Mouse (Mus musculus): Measurements from ENCODE around the gene Olfr1338. TPM values are rescaled to one million over a fixed set of nuclear protein-coding genes. Genes with fewer than 3 reads are reported as not detected.

The Olfr1338 gene
- polyA plus RNA-seq, 1 experiment: not detected

DNA sequence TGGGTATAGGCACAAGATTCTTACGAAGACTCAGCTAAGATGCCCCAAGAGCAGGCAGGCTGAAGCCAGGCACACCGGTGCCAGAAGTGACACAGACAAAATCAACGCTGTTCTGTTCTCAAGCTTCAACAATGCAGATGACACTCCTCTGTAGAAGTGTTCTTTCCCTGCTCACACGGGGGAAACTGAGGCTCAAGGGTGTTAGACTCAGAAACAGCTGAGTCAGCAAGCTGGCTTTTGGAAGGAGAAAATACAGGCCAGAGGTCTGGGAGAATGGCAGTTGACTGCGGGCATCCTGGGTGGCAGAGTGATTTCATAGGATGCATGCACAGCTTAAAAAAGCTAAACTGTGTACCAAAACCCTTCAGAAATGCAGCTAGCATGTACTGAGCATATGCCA is 50.5 kb downstream of the Olfr1338 start:
- no peak for TF ChIP-seq POLR2A (IDR thresholded peaks at IDR 0.05; ENCODE audit: extremely low read depth, insufficient read depth, low read length)
- no peak for TF ChIP-seq CTCF (IDR thresholded peaks at IDR 0.05; ENCODE audit: extremely low read depth, insufficient read depth, low read length)
- H3K4me3 ChIP-seq (ENCODE audit: insufficient read depth, low read length): no peak overlapping the region
- no peak overlapping the region for H3K27ac ChIP-seq (ENCODE audit: insufficient read depth, low read length)
- no peaks in the 10 kb centered on the region for H3K4me1 ChIP-seq (ENCODE audit: control insufficient read depth, insufficient read depth, low read length)

DNA sequence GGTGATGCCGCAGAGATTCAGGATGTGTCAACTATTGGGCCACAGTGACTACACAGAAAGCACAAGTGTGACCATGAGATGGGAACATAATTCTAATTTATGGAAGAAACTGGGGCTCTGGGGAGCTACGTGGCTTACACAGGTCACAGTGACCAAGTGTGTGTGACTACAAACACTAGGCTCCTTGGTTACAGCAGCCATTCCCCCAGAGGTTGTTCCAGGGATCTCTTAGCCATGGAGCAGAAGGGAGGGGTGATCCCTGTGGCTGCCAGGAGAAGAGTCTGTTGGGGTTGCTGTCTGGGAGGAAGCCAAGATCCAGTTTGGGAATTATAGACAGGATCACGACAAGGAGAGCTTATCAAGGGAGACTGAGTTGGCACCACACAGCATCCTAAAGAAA is 55.3 kb downstream of the Olfr1338 start, which contains the start of gene Olfr1341:
Olfr1341 (plus strand) TSS at position 301 of the 400 bp plus-strand sequence.
- TF ChIP-seq POLR2A (IDR thresholded peaks at IDR 0.05; ENCODE audit: extremely low read depth, insufficient read depth, low read length) (no peak), CTCF (IDR thresholded peaks at IDR 0.05; ENCODE audit: extremely low read depth, insufficient read depth, low read length) (no peak)
- Histone ChIP-seq H3K27ac (ENCODE audit: insufficient read depth, low read length) (no peak within 1 kb of the TSS), H3K4me1 (ENCODE audit: control insufficient read depth, insufficient read depth, low read length) (no peaks in the 10 kb centered on the region), H3K4me3 (ENCODE audit: insufficient read depth, low read length) (no peak within 1 kb of the TSS)

Other genes with a start within 250 kb of the Olfr1338 start
- 0.19 TPM in 1 of 2 replicates, not detected in the other for gene 2610528J11Rik, start 231.7 kb downstream of the Olfr1338 start, polyA plus RNA-seq (2012; rRNA removed)
- gene Tmem125, start 214.7 kb downstream of the Olfr1338 start, polyA plus RNA-seq (2012; rRNA removed): 23.7 and 27.7 TPM in 2 replicates
- gene Cfap57, start 138.0 kb downstream of the Olfr1338 start, polyA plus RNA-seq (2012; rRNA removed): 0.32 and 0.56 TPM in 2 replicates
- 53.1 and 54.8 TPM in 2 replicates for gene Ebna1bp2, start 137.9 kb downstream of the Olfr1338 start, polyA plus RNA-seq (2012; rRNA removed)
- gene Olfr62, start 99.8 kb downstream of the Olfr1338 start, polyA plus RNA-seq (2012; rRNA removed): not detected in 2 replicates
- not detected in 2 replicates for gene Olfr1342, start 66.0 kb downstream of the Olfr1338 start, polyA plus RNA-seq (2012; rRNA removed)
- gene Olfr1341, start 55.2 kb downstream of the Olfr1338 start, polyA plus RNA-seq (2012; rRNA removed): not detected in 2 replicates
- not detected in 2 replicates for gene Olfr1340, start 38.6 kb downstream of the Olfr1338 start, polyA plus RNA-seq (2012; rRNA removed)
- not detected in 2 replicates for gene Olfr1339, start 26.6 kb downstream of the Olfr1338 start, polyA plus RNA-seq (2012; rRNA removed)
- gene Olfr1337, start 23.8 kb upstream of the Olfr1338 start, polyA plus RNA-seq (2012; rRNA removed): not detected in 2 replicates
- not detected in 2 replicates for gene Olfr1335, start 51.2 kb upstream of the Olfr1338 start, polyA plus RNA-seq (2012; rRNA removed)
- gene Olfr1333, start 77.5 kb upstream of the Olfr1338 start, polyA plus RNA-seq (2012; rRNA removed): not detected in 2 replicates
- not detected in 2 replicates for gene Olfr1331, start 105.9 kb upstream of the Olfr1338 start, polyA plus RNA-seq (2012; rRNA removed)
- not detected in 2 replicates for gene Olfr1330, start 129.9 kb upstream of the Olfr1338 start, polyA plus RNA-seq (2012; rRNA removed)
- gene Olfr1329, start 158.7 kb upstream of the Olfr1338 start, polyA plus RNA-seq (2012; rRNA removed): not detected in 2 replicates
- gene Olfr1328, start 179.9 kb upstream of the Olfr1338 start, polyA plus RNA-seq (2012; rRNA removed): not detected in 2 replicates
- gene Lao1, start 202.8 kb upstream of the Olfr1338 start, polyA plus RNA-seq (2012; rRNA removed): 0.10 and 0.17 TPM in 2 replicates